Mouse (Mus musculus): ENCODE results near the gene Maml2.
A peak's percentile ranks its signal among the peaks of the same experiment; 100 is the strongest.
"Not testable (repeated sequence)": the region's sequence is repeated elsewhere in the genome, so short reads cannot be mapped to it uniquely, and the experiment has no call there.

The Maml2 gene

DNA sequence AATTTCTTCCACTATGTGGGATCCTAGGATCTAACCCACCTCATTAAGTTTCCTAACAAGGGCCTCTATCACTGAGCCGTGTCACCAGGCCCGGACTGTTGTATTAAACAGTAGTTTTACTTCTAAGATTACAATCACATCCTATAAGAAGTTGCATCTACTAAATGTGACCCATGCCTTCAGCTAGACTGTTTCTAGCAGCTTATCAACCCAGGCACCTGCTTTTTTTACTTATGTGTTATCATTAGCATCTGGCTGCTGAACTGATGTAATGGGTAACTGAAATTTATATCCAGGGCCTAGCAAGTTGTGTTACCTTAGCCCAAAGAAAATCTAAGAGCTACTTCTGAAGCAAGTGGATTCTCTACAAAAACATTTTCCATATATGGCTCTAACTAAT lies 380.3 kb downstream of the Maml2 start:
- no peak for DNase-seq (ENCODE audit: low read depth)

DNA sequence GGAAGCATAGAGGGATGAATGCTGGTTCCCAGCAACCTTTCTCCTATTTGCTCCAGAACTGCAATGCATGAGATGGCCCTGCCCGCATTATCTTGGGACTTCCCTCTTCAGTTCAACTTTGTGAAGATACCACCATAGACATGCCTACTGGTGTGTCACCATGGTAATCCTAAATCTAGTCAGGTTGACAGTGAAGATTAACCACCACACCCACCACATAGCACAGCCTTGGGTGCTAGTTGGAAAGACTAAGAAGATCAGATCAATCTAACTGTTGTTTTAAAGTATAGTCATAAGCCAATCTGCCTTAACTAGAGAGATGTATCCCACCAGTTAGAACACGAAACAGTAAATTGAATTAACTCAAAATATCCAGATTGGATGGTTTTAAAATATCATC lies 381.9 kb downstream of the Maml2 start:
- DNase-seq (ENCODE audit: low read depth), result no peak

DNA sequence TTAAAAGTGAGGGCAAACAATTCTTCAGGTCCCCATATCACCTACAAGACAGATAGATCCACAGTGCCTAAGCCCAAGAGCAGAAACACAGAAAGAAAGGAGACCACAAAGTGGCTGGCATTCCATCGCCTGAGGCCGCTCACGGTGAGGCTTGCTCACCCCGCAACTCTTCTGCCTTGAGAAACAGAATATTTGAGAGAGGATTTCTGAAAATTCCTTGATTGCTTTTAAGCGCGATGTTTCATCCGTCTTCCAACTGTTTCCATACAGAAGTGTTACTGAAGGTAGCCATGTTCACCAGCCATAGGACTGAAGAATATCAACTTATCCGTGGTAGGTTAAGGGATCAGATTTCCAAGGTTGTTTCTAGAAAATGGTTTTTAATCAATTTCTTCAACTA lies 383.4 kb downstream of the Maml2 start:
- no peak for DNase-seq (ENCODE audit: low read depth)

DNA sequence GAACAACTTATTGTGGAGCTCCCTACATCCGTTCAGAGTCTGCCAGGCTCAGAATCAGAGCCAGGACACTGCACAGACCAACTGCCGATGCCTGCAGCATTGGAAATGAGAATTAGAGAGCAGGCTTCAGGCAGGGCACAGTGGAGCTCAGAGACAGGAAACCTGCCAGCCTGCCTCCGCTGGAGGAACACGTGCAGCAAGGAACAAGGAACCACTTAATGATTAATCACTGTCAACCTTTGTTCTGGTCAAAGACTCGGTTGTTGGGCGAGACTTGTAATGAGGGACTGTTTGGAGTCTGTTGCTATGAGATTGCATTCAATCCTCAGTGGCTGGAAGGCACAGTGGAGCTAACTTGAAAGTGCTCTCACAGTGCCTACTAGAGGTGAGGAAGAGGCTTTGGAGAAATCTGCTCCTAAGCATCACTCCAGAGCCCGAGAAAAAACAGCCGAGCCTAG lies 383.9 kb downstream of the Maml2 start:
- DNase-seq (ENCODE audit: low read depth), result peak; percentile 17

DNA sequence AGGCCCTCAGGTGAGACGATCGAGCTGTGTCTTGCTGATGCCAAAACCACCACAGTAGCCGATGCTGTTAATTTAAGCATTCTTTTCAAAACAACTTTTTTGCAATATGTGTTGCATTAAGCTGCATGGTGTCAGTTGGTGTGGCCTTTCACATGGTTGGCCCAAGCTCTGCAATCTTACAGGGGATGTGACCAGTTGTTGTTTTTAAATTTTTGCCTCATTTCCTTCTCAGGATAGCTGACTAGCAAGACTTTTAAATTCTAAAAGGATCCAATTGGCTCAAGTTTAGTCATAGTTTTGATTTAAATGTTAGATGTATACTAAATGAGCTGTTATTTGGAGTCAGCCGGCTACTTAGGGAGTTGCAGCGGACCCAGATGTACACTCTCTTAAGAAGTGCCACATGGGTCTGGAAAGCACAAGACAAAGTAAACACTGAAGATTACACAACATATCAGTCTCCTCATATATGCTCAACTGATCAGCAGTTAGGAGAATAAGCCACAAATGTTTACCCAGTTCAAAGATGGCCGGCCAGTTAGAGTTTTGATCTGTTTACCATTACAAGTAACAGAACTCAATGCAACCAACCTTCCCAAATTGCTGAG lies 386.7 kb downstream of the Maml2 start:
- DNase-seq (ENCODE audit: low read depth), result no peak

DNA sequence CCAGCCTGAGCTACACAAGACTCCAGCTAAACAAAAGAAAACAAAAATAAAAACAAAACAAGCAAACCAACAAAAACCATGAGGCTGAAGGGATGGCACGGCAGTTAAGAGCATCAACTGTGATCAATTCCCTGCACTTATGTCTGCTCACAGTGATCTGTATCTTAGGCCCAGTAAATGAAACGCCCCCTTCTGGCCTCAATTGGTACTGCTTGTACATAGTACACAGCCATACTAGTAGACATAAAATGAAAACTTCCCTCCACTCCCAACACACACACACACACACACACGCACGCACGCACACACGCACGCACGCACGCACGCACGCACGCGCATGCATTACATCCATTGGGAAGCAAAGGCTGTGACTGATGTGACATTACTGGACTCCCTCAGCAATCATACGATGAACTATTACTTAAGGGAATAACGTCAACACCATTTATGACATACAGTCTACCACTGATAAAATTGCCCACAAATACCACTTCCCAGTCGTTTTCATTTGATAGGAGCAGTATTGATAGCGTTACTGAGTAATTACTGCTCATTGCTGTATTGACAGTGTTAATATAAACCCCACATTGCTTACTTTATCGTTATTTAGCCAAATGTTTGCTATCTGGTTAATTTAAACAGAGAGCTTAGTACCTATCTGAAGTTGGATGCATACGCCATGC lies 389.4 kb downstream of the Maml2 start:
- DNase-seq (ENCODE audit: low read depth), result peak; percentile 31

DNA sequence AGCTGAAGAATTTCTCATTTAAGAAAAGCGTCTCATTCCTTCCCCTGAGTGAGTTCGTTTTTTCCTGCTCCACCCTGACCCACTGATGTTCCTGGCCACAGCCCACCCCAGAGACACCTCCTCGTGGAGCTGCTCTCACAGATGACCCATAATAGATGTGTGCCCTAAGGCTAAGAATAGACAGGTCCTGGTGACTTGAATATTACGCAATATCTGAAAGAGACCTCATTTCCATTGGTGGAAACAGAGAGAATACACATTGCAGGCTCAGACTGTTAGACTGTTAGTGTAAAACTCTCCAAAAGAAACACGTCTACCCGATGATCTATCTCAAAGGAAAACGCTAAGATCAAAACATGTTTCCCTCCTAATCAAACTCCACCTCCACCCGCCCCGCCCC lies 391.2 kb downstream of the Maml2 start:
- DNase-seq (ENCODE audit: low read depth), result no peak

DNA sequence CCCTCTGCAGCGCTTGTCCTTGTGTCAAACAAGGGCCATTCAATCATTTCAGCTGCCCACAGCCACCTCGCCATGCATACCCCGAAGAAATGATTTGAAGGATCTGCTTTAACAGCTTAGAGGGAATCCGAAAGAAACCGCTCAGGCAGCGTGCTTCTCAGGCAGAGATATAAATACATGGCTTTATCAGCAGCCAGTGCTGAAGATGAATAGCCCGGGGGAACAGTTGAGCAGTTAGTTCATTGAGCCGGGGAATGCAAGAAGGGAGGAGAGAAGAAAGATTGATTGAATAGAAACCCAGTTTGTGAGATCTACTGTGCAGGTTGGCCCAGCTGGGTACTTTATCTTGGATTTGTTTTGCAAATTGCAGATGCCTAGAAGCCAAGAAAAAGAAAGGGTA lies 392.6 kb downstream of the Maml2 start:
- DNase-seq (ENCODE audit: low read depth), result no peak

DNA sequence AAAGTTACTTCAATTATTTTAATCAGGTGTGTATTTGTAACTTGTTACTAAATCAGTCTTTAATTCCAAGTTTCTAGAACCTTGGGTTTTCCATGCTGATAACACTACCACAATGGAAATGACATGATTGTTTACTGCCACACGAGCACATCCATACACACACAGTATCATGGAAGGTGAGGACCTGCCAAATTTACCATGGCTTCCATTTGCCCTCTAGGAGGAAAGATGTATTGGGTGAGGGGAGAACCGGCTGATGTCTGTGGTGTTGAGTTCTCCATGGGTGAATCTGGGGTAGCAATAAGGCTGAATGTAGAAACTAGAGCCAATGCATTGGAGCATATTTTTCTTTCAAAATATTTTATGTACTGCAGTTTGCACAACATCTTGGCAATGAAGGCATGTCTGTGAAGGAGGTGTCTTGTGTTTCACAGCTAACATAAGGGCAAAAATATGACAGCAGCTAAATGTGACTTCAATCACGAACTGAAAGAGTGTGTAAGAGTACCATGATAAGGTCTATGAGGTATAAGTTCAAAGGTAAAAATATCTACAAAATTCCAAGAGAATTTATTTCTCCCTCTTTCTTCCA lies 396.0 kb downstream of the Maml2 start:
- no peak for DNase-seq (ENCODE audit: low read depth)

DNA sequence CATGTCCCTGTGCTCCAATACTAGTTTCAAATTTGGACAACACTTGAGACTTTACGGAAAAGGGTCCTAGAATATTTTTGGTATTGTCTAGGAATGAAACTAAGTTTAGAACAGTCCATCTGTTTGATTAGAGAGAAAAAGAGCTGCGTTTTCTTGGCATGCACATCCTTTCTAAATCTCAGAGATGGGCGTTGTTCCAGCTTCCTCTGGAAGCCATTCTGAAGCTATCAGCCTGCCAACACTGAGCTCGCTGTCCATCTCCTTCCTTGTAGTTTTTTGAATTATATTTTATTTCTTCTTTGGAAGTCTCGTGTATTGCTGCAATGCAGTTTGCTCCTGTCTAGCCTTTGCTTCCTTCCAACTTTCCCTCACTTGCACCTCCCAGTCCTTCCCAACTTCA lies 396.5 kb downstream of the Maml2 start:
- no peak for DNase-seq (ENCODE audit: low read depth)

DNA sequence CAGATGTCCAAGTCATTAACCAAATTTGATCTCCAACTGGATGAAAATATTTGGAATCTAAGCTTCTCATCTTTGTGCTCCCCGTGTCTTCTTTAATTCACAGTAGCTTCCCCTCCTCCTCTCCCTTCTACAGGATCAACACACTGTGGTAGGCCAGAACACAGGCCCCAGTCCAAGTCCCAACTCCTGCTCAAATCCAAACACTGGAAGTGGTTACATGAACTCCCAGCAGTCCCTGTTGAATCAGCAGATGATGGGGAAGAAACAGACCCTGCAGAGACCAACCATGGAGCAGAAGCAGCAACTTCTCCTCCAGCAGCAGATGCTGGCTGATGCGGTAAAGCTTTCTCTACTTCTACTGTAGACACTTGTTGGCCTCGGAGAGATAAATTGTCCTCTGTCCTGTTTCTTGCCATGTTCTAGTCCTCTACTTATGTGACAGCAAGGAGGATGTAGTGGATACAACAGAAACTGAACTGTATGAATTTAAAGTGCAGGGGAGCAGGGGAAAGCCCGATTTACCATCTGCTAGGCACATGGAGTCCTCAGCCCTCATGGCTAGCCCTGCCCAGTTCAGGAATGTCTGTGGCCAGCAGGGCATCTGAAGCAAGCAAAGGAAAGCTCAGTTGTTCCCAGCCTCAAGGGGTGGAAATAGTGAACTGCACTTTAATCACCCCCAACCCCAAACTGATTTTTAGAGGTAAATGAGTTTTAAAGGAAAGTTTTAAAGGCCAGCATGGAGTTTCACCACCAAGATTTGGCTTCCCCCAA lies 399.5 kb downstream of the Maml2 start:
- DNase-seq (ENCODE audit: low read depth), result no peak

DNA sequence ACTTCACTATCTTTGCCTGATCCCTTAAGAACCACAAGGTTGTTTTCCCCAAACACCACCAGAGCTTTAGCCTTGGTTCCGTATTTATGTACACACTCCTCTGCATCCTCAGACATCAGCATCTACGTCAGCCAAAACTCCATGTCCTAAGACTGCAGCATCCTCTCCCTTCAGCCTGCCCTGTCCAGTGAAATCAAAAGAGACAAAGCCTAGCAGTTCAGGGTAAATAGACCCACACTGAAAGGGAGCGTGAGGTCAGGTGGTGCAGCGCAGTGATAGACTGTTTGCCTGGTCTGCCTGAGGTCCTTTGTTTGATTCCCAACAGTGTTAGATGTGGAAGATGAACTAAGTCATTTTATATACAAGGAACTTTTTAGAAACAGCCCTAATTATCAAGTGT lies 400.1 kb downstream of the Maml2 start:
- no peak for DNase-seq (ENCODE audit: low read depth)

DNA sequence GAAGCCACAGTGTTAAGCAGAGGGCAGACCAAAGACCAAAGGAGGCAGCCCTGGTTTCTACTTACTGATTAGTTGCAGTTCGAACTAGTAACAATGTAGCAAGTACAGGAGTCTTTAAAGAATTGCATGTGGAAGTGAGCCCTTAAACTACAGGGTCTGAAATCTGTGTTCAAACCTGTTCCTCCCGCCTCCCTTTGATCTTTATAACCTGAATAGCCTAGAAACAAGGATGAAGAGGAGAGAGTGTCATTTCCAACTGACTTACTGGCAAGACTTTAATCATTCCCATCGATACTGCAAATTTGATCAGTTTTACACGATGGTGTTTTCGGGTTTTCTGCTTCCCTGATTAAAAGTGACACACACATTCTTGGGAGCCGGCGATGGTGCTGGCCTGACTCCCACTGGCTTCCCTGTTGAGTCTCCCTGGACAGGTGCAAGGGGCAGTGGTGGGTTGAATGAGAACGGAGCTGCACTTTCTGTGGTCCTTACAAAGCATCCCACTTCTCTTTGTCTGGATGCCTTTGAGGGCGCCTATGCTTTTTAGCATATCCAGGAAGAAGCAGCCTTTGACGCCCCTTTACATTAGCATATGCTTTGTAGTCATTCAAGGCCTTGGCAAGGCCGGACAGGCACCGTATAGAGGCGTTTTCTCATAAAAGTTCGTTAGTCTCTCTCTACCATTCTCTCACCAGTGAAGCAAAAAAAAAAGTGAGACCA lies 401.5 kb downstream of the Maml2 start:
- no peak for DNase-seq (ENCODE audit: low read depth)

DNA sequence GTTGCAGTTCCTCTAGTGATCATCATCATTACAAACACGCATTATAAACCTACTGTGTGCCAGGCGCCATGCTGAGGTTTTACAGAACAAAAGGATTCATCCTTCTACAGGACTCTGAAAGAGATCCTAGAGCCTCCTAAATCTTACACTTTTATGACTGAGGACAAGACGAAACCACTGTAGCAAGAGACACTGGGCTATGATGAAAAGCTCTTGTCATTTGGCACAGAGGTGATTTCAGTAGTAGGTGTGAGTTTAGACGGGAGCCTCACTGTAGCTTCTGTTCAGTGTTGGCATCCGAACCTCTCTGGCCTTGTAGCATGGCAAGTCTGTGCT lies 402.0 kb downstream of the Maml2 start:
- no peak for DNase-seq (ENCODE audit: low read depth)

DNA sequence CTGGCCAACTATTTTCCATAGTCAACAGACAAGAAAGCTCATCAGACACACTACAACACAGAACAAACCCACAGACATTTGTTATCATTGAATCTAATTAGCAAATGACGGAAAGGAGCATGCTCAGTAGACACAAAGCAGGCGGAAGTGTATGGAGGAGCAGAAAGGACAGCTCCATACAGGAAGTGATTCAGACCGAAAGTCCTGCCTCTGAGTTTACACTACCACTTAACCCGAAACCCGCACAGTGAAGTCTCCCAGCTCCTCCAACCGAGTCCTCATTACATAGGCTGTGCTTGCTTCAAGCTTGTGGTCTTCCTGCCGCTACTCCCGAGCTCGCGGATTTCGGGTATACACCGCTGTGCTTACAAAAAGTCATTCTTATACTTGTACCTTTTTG lies 404.0 kb downstream of the Maml2 start:
- DNase-seq (ENCODE audit: low read depth), result no peak

DNA sequence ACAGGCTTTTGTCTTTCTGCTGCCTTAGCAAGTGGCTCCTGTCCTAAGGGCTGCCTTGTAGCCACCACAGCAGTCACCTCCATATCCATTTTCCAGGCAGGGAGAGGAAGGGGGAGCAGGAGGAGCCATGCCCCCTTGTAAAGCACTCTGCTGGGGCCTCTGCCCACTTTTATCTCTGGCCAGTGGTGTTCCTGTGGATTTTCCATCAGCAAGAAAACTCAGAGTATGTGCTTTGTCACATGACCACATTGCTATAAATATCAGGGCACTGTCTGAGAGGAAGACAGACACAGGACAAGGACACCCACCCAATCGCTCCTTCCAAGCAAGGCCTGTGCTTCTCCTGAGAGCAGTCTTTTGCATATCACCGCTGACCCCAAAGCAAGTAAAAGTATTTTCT lies 405.3 kb downstream of the Maml2 start:
- no peak for DNase-seq (ENCODE audit: low read depth)

DNA sequence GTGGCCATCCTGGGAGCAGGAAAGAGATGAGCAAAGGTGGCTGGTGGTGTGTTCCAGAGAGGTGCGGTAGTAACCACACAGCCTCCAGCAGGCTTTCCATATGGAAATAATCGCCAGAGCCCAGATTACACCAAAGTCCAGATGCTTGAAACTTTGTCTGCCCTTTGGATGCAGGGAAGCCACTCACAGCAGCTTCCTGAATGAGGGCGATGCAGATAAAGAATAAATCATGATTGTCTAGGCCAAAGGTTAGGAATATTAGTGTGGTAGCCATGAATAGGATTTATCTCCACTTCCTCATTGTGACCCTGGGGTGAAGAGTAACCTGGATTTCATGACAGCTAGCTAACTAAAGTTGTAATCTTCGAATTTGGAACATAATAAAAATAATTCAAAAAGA lies 407.2 kb downstream of the Maml2 start:
- DNase-seq (ENCODE audit: low read depth), result no peak

DNA sequence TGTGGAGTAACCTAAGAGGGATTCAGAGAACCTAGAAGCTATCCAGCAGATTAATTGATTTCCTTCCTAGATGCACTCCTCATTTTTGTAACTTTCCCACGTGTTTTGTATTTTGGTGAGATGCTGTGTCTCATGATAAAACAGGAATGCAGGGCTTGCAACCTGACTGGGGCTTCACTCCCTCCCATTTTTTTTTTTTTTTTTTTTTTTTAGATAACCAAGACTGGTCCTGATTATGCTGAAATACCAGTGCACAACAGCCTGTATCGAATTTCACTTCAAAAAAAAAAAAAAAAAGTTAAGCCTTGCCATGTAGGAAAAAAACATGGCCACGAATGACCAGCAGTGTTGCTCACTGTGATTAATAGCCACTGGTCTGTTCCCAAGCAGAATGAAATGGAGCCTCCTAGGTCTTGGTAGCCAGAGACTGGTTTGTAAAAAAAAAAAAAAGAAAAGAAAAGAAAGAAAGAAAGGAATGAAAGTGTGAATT lies 409.4 kb downstream of the Maml2 start:
- DNase-seq (ENCODE audit: low read depth), result no peak

DNA sequence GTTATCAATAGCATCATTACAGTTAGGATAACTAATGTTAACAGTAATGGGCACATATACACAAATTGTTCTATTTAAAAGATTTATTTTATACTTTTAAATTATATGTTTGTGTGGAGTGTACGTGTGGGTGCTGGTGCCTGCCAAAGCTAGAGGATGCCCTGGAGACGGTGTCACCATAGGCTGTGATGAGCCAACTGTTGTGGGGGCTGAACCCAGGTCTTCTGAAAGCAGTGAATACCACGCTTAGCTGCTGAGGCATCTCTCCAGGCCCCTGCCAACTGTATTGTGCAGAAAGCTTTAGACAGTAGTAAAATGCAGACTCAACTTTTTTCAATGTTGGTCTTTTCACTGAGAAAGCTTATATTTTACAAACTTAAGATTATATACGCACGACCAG lies 411.7 kb downstream of the Maml2 start:
- DNase-seq (ENCODE audit: low read depth), result no peak

DNA sequence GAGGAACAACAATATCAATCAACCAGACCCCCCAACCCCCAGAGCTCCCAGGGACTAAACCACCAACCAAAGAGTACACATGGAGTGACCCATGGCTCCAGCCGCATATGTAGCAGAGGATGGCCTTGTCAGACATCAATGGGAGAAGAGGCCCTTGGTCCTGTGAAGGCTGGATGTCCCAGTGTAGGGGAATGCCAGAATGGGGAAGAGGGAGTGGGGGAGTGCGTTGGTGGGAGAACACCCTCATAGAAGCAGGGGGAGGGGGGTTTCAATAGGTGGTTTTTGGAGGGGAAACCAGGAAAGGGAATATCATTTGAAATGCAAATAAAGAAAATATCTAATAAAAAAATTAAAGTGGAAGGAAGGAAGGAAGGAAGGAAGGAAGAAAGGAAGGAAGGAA lies 418.1 kb downstream of the Maml2 start:
- DNase-seq (ENCODE audit: low read depth), result not testable (repeated sequence)

DNA sequence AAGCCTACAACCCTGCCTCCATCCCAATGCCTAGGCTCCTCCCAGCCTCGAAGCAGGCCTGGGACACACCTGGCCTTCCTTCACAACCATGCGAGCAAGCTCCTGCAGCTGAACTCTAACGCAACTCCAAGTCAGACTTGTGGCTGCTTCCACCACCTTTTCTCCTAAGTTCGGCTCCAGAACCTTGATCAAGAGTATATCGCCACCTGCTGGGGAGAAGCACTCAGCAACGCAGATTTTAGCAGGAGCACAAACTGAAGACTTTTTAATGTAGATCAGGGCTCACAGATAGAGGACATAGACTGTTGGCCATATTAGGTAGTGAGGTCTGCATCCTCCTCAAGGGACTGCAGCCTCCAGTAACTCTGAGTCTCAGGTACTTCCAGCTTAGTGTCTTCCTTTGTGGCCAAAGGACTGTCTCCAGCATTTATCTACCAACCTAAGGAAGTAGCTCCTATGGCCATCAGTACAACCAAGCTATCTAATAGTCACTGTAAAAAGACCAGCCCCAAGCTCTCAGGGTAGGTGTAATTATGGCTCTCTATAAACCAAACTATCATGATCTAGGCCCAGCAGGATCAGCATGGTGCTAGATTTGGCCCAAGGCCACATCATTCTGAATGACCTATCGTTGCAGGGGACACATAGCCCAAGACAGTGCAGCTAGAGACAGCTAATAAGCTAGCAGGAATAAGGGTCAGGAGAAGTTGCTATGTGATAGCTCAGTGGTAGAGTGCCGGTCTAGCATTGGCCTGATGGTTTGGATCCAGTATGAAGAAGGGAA lies 418.8 kb downstream of the Maml2 start:
- DNase-seq (ENCODE audit: low read depth), result peak; percentile 67

All from c-Kit-positive CD71-negative TER-119-negative erythroid progenitor cells, embryonic 14.5 days (primary cell).